Mouse (Mus musculus): ENCODE measurements around the gene Bola2. TPM values are rescaled to one million over a fixed set of nuclear protein-coding genes. Genes with fewer than 3 reads are reported as not detected.

Bola2 gene
- polyA plus RNA-seq, 1 experiment from 2014 or later: 118 TPM

- Histone ChIP-seq H3K9me3 (ENCODE audit: control insufficient read depth, low read depth, low read length) (no peaks in the 10 kb centered on the region), H3K4me1 (ENCODE audit: control insufficient read depth, insufficient read depth, low read length) (no peaks in the 10 kb centered on the region), H3K4me3 (ENCODE audit: low read depth, low read length) (no peak overlapping the region), H3K9ac (replicated peaks; ENCODE audit: low read depth, low read length) (no peak overlapping the region), H3K27ac (ENCODE audit: low read length) (peak overlapping the region; percentile 44; the same call in 1 of the 2 replicates), H3K4me2 (replicated peaks; ENCODE audit: low read depth, low read length) (no peak overlapping the region), H3K27me3 (ENCODE audit: control insufficient read depth, insufficient read depth, low read length) (no peaks in the 10 kb centered on the region), H3K36me3 (ENCODE audit: control insufficient read depth, insufficient read depth, low read length) (no peaks in the 10 kb centered on the region)
- no peak for ATAC-seq (ENCODE audit: insufficient number of reproducible peaks, insufficient read depth, low FRiP score, low read depth)
- WGBS: 85% methylated on average over 12 of the region's 12 CpGs
Observed at GRCm38 (mm10) chr7:126746066-126746465, 50.9 kb downstream of the Bola2 start.

- Histone ChIP-seq H3K4me2 (replicated peaks; ENCODE audit: low read depth, low read length) (no peak overlapping the region), H3K27ac (ENCODE audit: low read length) (no peak overlapping the region), H3K4me3 (ENCODE audit: low read depth, low read length) (no peak overlapping the region), H3K27me3 (ENCODE audit: control insufficient read depth, insufficient read depth, low read length) (no peaks in the 10 kb centered on the region), H3K9ac (replicated peaks; ENCODE audit: low read depth, low read length) (no peak overlapping the region), H3K4me1 (ENCODE audit: control insufficient read depth, insufficient read depth, low read length) (no peaks in the 10 kb centered on the region), H3K9me3 (ENCODE audit: control insufficient read depth, low read depth, low read length) (no peaks in the 10 kb centered on the region), H3K36me3 (ENCODE audit: control insufficient read depth, insufficient read depth, low read length) (no peaks in the 10 kb centered on the region)
- ATAC-seq (ENCODE audit: insufficient number of reproducible peaks, insufficient read depth, low FRiP score, low read depth): no peak
- WGBS: 28% methylated on average over 6 of the region's 6 CpGs
Observed at GRCm38 (mm10) chr7:126746798-126747197, 51.6 kb downstream of the Bola2 start.

GRCm38 (mm10) chr7:126748824-126749223 lies 53.6 kb downstream of the Bola2 start:
- H3K4me3 ChIP-seq (ENCODE audit: low read depth, low read length): no peak overlapping the region
- no peak overlapping the region for H3K27ac ChIP-seq (ENCODE audit: low read length)
- H3K4me1 ChIP-seq (ENCODE audit: control insufficient read depth, insufficient read depth, low read length): no peaks in the 10 kb centered on the region
- 63% methylated on average over 7 of the region's 7 CpGs for WGBS
- H3K9me3 ChIP-seq (ENCODE audit: control insufficient read depth, low read depth, low read length): no peaks in the 10 kb centered on the region
- H3K27me3 ChIP-seq (ENCODE audit: control insufficient read depth, insufficient read depth, low read length): no peaks in the 10 kb centered on the region
- no peak for ATAC-seq (ENCODE audit: insufficient number of reproducible peaks, insufficient read depth, low FRiP score, low read depth)
- no peaks in the 10 kb centered on the region for H3K36me3 ChIP-seq (ENCODE audit: control insufficient read depth, insufficient read depth, low read length)
- no peak overlapping the region for H3K4me2 ChIP-seq (replicated peaks; ENCODE audit: low read depth, low read length)
- no peak overlapping the region for H3K9ac ChIP-seq (replicated peaks; ENCODE audit: low read depth, low read length)

Other genes with a start within 250 kb of the Bola2 start
- 0.07 TPM in 1 of 2 replicates, not detected in the other for gene Atp2a1, start 232.3 kb upstream of the Bola2 start, polyA plus RNA-seq (2014; fragmentation: Nextera tagmentation; extraction: Ambion mirVana)
- gene Sh2b1, start 220.0 kb upstream of the Bola2 start, polyA plus RNA-seq (2014; fragmentation: Nextera tagmentation; extraction: Ambion mirVana): 39.4 and 42.2 TPM in 2 replicates
- 134 and 144 TPM in 2 replicates for gene Tufm, start 208.0 kb upstream of the Bola2 start, polyA plus RNA-seq (2014; fragmentation: Nextera tagmentation; extraction: Ambion mirVana)
- 45.6 and 52.1 TPM in 2 replicates for gene Atxn2l, start 192.0 kb upstream of the Bola2 start, polyA plus RNA-seq (2014; fragmentation: Nextera tagmentation; extraction: Ambion mirVana)
- 163 and 172 TPM in 2 replicates for gene Eif3c, start 129.0 kb upstream of the Bola2 start, polyA plus RNA-seq (2014; fragmentation: Nextera tagmentation; extraction: Ambion mirVana)
- gene Apobr, start 110.5 kb upstream of the Bola2 start, polyA plus RNA-seq (2014; fragmentation: Nextera tagmentation; extraction: Ambion mirVana): 0.20 and 0.43 TPM in 2 replicates
- gene Cln3, start 109.6 kb upstream of the Bola2 start, polyA plus RNA-seq (2014; fragmentation: Nextera tagmentation; extraction: Ambion mirVana): 27.2 and 30.2 TPM in 2 replicates
- gene Il27, start 100.5 kb upstream of the Bola2 start, polyA plus RNA-seq (2014; fragmentation: Nextera tagmentation; extraction: Ambion mirVana): not detected in 2 replicates
- 7.0 and 21.7 TPM in 2 replicates for gene Nupr1, start 64.5 kb upstream of the Bola2 start, polyA plus RNA-seq (2014; fragmentation: Nextera tagmentation; extraction: Ambion mirVana)
- 61.2 and 67.4 TPM in 2 replicates for gene Sgf29, start 46.1 kb upstream of the Bola2 start, polyA plus RNA-seq (2014; fragmentation: Nextera tagmentation; extraction: Ambion mirVana)
- gene Sult1a1, start 19.0 kb upstream of the Bola2 start, polyA plus RNA-seq (2014; fragmentation: Nextera tagmentation; extraction: Ambion mirVana): 5.8 and 7.0 TPM in 2 replicates
- 7.1 and 8.4 TPM in 2 replicates for gene Slx1b, start 383 bp downstream of the Bola2 start, polyA plus RNA-seq (2014; fragmentation: Nextera tagmentation; extraction: Ambion mirVana)
- gene Coro1a, start 12.4 kb downstream of the Bola2 start, polyA plus RNA-seq (2014; fragmentation: Nextera tagmentation; extraction: Ambion mirVana): 28.6 and 29.5 TPM in 2 replicates
- gene Mapk3, start 64.2 kb downstream of the Bola2 start, polyA plus RNA-seq (2014; fragmentation: Nextera tagmentation; extraction: Ambion mirVana): 98.4 and 105 TPM in 2 replicates
- gene Gdpd3, start 70.9 kb downstream of the Bola2 start, polyA plus RNA-seq (2014; fragmentation: Nextera tagmentation; extraction: Ambion mirVana): 1.6 and 2.8 TPM in 2 replicates
- 103 and 116 TPM in 2 replicates for gene Ypel3, start 81.6 kb downstream of the Bola2 start, polyA plus RNA-seq (2014; fragmentation: Nextera tagmentation; extraction: Ambion mirVana)
- 0.56 and 0.95 TPM in 2 replicates for gene Tbx6, start 86.1 kb downstream of the Bola2 start, polyA plus RNA-seq (2014; fragmentation: Nextera tagmentation; extraction: Ambion mirVana)
- 239 and 258 TPM in 2 replicates for gene Ppp4c, start 97.1 kb downstream of the Bola2 start, polyA plus RNA-seq (2014; fragmentation: Nextera tagmentation; extraction: Ambion mirVana)
- 1.1 and 1.8 TPM in 2 replicates for gene Fam57b, start 102.3 kb downstream of the Bola2 start, polyA plus RNA-seq (2014; fragmentation: Nextera tagmentation; extraction: Ambion mirVana)
- not detected in 2 replicates for gene 4930451I11Rik, start 136.2 kb downstream of the Bola2 start, polyA plus RNA-seq (2014; fragmentation: Nextera tagmentation; extraction: Ambion mirVana)
- gene Doc2a, start 152.0 kb downstream of the Bola2 start, polyA plus RNA-seq (2014; fragmentation: Nextera tagmentation; extraction: Ambion mirVana): 0.75 and 2.0 TPM in 2 replicates
- 20.2 and 21.2 TPM in 2 replicates for gene Hirip3, start 166.6 kb downstream of the Bola2 start, polyA plus RNA-seq (2014; fragmentation: Nextera tagmentation; extraction: Ambion mirVana)
- gene Ino80e, start 167.0 kb downstream of the Bola2 start, polyA plus RNA-seq (2014; fragmentation: Nextera tagmentation; extraction: Ambion mirVana): 78.2 and 80.3 TPM in 2 replicates
- gene Taok2, start 189.3 kb downstream of the Bola2 start, polyA plus RNA-seq (2014; fragmentation: Nextera tagmentation; extraction: Ambion mirVana): 28.0 and 30.2 TPM in 2 replicates
- gene Tmem219, start 227.5 kb downstream of the Bola2 start, polyA plus RNA-seq (2014; fragmentation: Nextera tagmentation; extraction: Ambion mirVana): 29.5 and 33.4 TPM in 2 replicates
- 14.7 and 16.1 TPM in 2 replicates for gene Kctd13, start 233.5 kb downstream of the Bola2 start, polyA plus RNA-seq (2014; fragmentation: Nextera tagmentation; extraction: Ambion mirVana)